Mouse (Mus musculus): ENCODE measurements around the gene Nrn1l. TPM values are rescaled to one million over a fixed set of nuclear protein-coding genes. Genes with fewer than 3 reads are reported as not detected.

Nrn1l gene
- polyA plus RNA-seq, 1 experiment: not detected

- no peak for TF ChIP-seq POLR2A (IDR thresholded peaks at IDR 0.05; ENCODE audit: borderline replicate concordance, low read depth, low read length)
- TF ChIP-seq CTCF (IDR thresholded peaks at IDR 0.05; ENCODE audit: low read depth, low read length): no peak
- Histone ChIP-seq H3K27ac (ENCODE audit: insufficient read depth, low read depth, low read length) (no peak within 1 kb of the TSS), H3K4me1 (ENCODE audit: control insufficient read depth, insufficient read depth, low read length) (peaks cover 7% of the 10 kb centered on the region; the same call in 1 of the 2 replicates), H3K4me3 (ENCODE audit: insufficient read depth, low read length) (peak within 1 kb of the TSS; percentile 89)
These were observed 12.4 kb upstream of the Nrn1l start, which contains the start of gene Edc4 for GRCm38 (mm10) chr8:105880754-105881520. Gene Edc4, plus strand, starts transcription at chr8:105880881.

DNA sequence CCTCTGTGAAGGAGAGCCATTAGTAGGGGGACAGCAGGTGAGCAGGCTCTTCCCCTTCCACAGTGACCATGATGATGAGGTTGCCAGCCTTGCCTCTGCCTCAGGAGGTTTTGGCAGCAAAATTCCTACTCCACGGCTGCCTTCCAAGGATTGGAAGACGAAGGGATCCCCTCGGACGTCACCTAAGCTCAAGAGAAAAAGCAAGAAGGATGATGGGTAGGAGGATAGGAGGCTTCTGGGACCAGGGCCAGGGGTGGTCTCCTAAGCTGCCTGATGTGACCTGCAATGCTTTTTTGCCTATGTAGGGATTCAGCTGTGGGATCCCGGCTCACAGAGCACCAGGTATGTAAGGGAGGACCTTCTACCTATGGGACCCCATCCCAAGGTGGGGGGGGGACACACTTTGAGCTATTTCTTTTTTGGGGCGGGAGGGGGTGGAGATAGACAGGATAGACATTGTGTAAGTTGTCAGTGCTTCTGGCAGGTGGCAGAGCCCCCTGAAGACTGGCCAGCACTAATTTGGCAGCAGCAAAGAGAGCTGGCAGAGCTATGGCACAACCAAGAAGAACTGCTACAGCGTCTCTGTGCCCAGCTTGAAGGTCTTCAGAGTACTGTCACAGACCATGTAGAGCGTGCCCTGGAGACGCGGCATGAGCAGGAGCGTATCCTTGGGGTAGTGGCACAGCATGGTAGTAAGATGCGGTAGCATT is 3.5 kb upstream of the Nrn1l start:
- Histone ChIP-seq H3K4me3 (ENCODE audit: insufficient read depth, low read length) (no peak overlapping the region), H3K4me1 (ENCODE audit: control insufficient read depth, insufficient read depth, low read length) (no peaks in the 10 kb centered on the region)
- no peak for TF ChIP-seq POLR2A (IDR thresholded peaks at IDR 0.05; ENCODE audit: borderline replicate concordance, low read depth, low read length)
- no peak for TF ChIP-seq CTCF (IDR thresholded peaks at IDR 0.05; ENCODE audit: low read depth, low read length)

DNA sequence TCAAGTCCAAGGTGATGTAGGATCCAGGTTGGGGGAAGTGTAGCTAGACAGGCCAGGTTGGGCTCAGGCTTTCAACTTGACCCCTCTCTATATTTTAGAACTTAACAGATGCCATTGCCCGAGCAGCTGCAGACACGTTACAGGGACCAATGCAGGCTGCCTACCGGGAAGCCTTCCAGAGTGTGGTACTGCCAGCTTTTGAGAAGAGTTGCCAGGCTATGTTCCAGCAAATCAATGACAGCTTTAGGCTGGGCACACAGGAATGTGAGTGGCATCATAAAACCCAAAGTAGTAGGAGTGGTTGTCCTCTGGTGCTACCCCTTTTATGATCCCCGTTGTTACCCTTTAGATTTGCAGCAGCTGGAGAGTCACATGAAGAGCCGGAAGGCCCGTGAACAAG is 2.5 kb upstream of the Nrn1l start:
- H3K4me3 ChIP-seq (ENCODE audit: insufficient read depth, low read length): no peak overlapping the region
- H3K4me1 ChIP-seq (ENCODE audit: control insufficient read depth, insufficient read depth, low read length): no peaks in the 10 kb centered on the region
- no peak overlapping the region for H3K27ac ChIP-seq (ENCODE audit: insufficient read depth, low read depth, low read length)
- TF ChIP-seq CTCF (IDR thresholded peaks at IDR 0.05; ENCODE audit: low read depth, low read length) (no peak), POLR2A (IDR thresholded peaks at IDR 0.05; ENCODE audit: borderline replicate concordance, low read depth, low read length) (no peak)

More for the DNA sequence above, 3.5 kb upstream of the Nrn1l start:
- H3K27ac ChIP-seq (ENCODE audit: insufficient read depth, low read depth, low read length): no peak overlapping the region

- H3K4me1 ChIP-seq (ENCODE audit: control insufficient read depth, insufficient read depth, low read length): no peaks in the 10 kb centered on the region
- H3K4me3 ChIP-seq (ENCODE audit: insufficient read depth, low read length): no peak overlapping the region
- TF ChIP-seq POLR2A (IDR thresholded peaks at IDR 0.05; ENCODE audit: borderline replicate concordance, low read depth, low read length) (no peak), CTCF (IDR thresholded peaks at IDR 0.05; ENCODE audit: low read depth, low read length) (peak; percentile 57; the same call in 1 of the 2 replicates)
- H3K27ac ChIP-seq (ENCODE audit: insufficient read depth, low read depth, low read length): no peak overlapping the region
These were observed 935 bp upstream of the Nrn1l start for GRCm38 (mm10) chr8:105892432-105892831.

GRCm38 (mm10) chr8:105897801-105898480 is 4.6 kb downstream of the Nrn1l start:
- H3K27ac ChIP-seq (ENCODE audit: insufficient read depth, low read depth, low read length): no peak overlapping the region
- no peak for TF ChIP-seq CTCF (IDR thresholded peaks at IDR 0.05; ENCODE audit: low read depth, low read length)
- TF ChIP-seq POLR2A (IDR thresholded peaks at IDR 0.05; ENCODE audit: borderline replicate concordance, low read depth, low read length): no peak
- H3K4me3 ChIP-seq (ENCODE audit: insufficient read depth, low read length): no peak overlapping the region
- peaks cover 4% of the 10 kb centered on the region; the same call in 1 of the 2 replicates for H3K4me1 ChIP-seq (ENCODE audit: control insufficient read depth, insufficient read depth, low read length)

DNA sequence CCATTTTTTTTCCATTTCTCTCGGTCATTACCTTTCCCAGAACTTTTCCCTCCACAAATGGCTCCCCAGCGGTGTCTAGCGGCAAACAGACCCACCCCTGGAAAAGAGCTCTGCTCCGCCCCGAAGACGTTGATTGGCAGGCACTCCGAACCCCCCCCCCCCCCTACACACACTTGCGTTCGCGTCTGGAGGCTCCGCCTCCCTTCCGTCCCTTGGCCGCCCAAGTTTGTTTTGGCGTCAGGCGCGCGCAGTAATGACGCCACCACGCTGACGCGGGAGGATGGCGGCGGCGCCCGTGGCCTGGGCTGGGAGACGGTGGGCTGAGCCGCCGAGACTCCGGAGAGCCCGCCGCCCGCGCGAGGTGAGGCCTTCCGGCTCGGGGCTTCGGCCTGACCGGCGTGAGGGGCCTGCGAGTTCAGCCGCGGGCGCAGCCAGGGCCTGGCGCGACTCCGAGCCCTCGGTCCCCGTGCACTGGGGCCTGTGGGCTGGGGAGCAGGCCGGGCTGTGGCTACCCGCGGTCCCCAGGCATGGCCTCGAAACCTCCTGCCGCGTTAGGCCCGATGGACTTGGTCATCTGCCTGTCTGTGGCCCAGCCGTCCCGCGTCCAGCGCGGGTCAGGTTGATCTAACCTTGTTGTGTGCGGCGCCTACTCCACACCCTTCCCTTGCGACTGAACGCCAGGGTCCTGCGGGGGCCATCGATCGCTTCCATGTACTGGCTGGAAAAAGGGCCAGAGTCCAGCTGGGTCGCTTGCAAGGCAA is 7.0 kb downstream of the Nrn1l start, which contains the start of gene Pskh1:
Gene Pskh1, plus strand, starts transcription at position 262 of the 761 bp plus-strand sequence.
- Histone ChIP-seq H3K4me1 (ENCODE audit: control insufficient read depth, insufficient read depth, low read length) (peaks cover 10% of the 10 kb centered on the region; the same call in 1 of the 2 replicates), H3K4me3 (ENCODE audit: insufficient read depth, low read length) (peak within 1 kb of the TSS; percentile 92), H3K27ac (ENCODE audit: insufficient read depth, low read depth, low read length) (peak within 1 kb of the TSS; percentile 18)
- TF ChIP-seq POLR2A (IDR thresholded peaks at IDR 0.05; ENCODE audit: borderline replicate concordance, low read depth, low read length) (no peak), CTCF (IDR thresholded peaks at IDR 0.05; ENCODE audit: low read depth, low read length) (no peak)

DNA sequence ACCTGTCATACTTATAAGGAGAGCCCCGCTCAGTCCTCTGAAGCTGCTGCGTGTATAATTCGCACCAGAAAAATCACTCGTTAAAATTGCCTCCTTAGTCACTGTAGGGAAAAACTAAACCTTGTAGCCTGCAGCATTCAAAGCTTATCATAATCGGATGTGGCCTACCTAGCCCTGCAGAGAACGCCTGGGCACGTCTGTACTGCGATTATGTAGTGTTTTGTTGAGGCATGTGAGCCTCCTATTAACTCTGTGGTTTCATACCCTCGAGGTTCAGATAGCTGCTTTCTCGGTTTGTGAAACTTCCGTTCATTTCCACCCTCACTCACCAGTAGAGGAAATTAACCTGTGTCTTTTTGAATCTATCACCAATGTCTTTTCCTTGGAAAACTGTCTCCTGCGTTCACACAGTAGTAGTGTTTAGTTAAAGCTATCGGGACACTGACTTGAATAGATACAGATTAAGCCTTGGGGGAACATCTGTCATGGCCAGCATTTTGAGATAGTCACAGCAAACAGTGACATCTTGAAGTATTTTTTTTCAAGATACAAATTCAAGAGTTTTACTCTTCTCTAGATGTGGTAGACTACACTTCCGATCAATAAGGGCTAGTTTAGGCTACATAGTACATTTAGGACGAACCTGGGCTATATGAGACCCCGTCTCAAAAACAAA is 7.7 kb downstream of the Nrn1l start:
- no peak for TF ChIP-seq CTCF (IDR thresholded peaks at IDR 0.05; ENCODE audit: low read depth, low read length)
- TF ChIP-seq POLR2A (IDR thresholded peaks at IDR 0.05; ENCODE audit: borderline replicate concordance, low read depth, low read length): no peak
- H3K4me1 ChIP-seq (ENCODE audit: control insufficient read depth, insufficient read depth, low read length): peaks cover 12% of the 10 kb centered on the region
- H3K27ac ChIP-seq (ENCODE audit: insufficient read depth, low read depth, low read length): peak overlapping the region; percentile 18
- peak overlapping the region; percentile 92 for H3K4me3 ChIP-seq (ENCODE audit: insufficient read depth, low read length)

DNA sequence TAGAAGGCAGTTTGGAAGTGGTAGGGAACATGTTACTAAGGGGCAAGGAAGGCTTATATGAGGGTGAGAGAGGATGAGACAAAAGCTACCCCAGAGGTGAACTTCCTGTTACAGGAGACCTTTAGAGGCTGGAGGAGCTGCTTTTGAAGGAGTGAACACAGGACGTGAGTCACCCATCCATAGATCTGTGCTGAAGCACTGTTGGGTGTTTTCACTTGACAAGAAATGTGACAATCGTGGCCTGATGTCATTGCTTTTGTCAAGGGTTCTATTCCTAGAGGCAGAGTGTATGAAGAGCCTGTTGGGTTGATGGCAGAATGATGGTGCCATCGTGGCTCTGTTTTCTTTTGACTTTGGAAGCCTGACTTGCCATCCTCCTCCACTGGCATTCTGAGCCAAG is 26.0 kb downstream of the Nrn1l start:
- Histone ChIP-seq H3K4me3 (ENCODE audit: insufficient read depth, low read length) (no peak overlapping the region), H3K27ac (ENCODE audit: insufficient read depth, low read depth, low read length) (no peak overlapping the region), H3K4me1 (ENCODE audit: control insufficient read depth, insufficient read depth, low read length) (peaks cover 12% of the 10 kb centered on the region; the same call in 1 of the 2 replicates)
- TF ChIP-seq POLR2A (IDR thresholded peaks at IDR 0.05; ENCODE audit: borderline replicate concordance, low read depth, low read length) (no peak), CTCF (IDR thresholded peaks at IDR 0.05; ENCODE audit: low read depth, low read length) (no peak)
